Comparison of ENCODE assay signal across 11 mouse cellular contexts in genomic region chr4:86294828-86295251, GRCm38 (mm10).
DNase-seq lines count a peak whose midpoint lies in the region; ATAC-seq lines count a peak whose summit lies in the region.
"Had no signal": no experiment of that assay in that cellular context is flagged by ENCODE, and none has a peak within 500 bp of the region (broad histone marks: within the 10 kb centered on the region; RNA-seq: fewer than 3 reads in every experiment).

No protein-coding gene starts in this region.

- WGBS in hindbrain, embryonic 10.5 days: 52% methylated on average over 2 of the region's 2 CpGs
- WGBS in hindbrain, embryonic 12.5 days: 45% methylated on average over 2 of the region's 2 CpGs
- 25% methylated on average over 2 of the region's 2 CpGs for WGBS in embryonic facial prominence, embryonic 15.5 days
- 33% methylated on average over 2 of the region's 2 CpGs for WGBS in stomach, embryonic 16.5 days

- peak; percentile 18 for DNase-seq in hindbrain, embryonic 10.5 days (ENCODE audit: low spot score)
- DNase-seq in lung, postnatal 10 days: peak; percentile 25
- no peak for DNase-seq in lung, postnatal 14 days
- DNase-seq in testis, postnatal 10 days (ENCODE audit: low spot score): no peak
- DNase-seq in left cerebral cortex, postnatal 14 days (ENCODE audit: low spot score in 2 of 2): no peak
- DNase-seq: layer of hippocampus, postnatal 36 days; thymus, postnatal 36 days had no signal

- H3K9ac ChIP-seq in hindbrain, embryonic 12.5 days: no peak overlapping the region
- H3K9ac ChIP-seq in embryonic facial prominence, embryonic 15.5 days: no peak overlapping the region
- H3K9ac ChIP-seq in stomach, embryonic 16.5 days (ENCODE audit: low read length): no peak overlapping the region

- H3K36me3 ChIP-seq in hindbrain, embryonic 10.5 days: no peaks in the 10 kb centered on the region
- H3K36me3 ChIP-seq in hindbrain, embryonic 12.5 days: no peaks in the 10 kb centered on the region
- no peaks in the 10 kb centered on the region for H3K36me3 ChIP-seq in embryonic facial prominence, embryonic 15.5 days
- H3K36me3 ChIP-seq in stomach, embryonic 16.5 days (ENCODE audit: control insufficient read depth, insufficient read depth, low read length): no peaks in the 10 kb centered on the region

- H3K4me2 ChIP-seq in hindbrain, embryonic 12.5 days (replicated peaks): no peak overlapping the region
- H3K4me2 ChIP-seq in embryonic facial prominence, embryonic 15.5 days (replicated peaks): no peak overlapping the region
- no peak overlapping the region for H3K4me2 ChIP-seq in stomach, embryonic 16.5 days (ENCODE audit: low read depth, low read length)

- peaks cover 9% of the 10 kb centered on the region for H3K4me1 ChIP-seq in hindbrain, embryonic 10.5 days (replicated peaks)
- peaks cover 3% of the 10 kb centered on the region; the same call in 1 of the 2 replicates for H3K4me1 ChIP-seq in hindbrain, embryonic 12.5 days
- peaks cover 15% of the 10 kb centered on the region for H3K4me1 ChIP-seq in embryonic facial prominence, embryonic 15.5 days
- 0 out of 2 replicates have a peak, but pooled peaks cover 6% of the 10 kb centered on the region for H3K4me1 ChIP-seq in stomach, embryonic 16.5 days (ENCODE audit: control insufficient read depth, insufficient read depth, low read length)

- no peak overlapping the region for H3K4me3 ChIP-seq in hindbrain, embryonic 10.5 days
- H3K4me3 ChIP-seq in hindbrain, embryonic 12.5 days: no peak overlapping the region
- no peak overlapping the region for H3K4me3 ChIP-seq in embryonic facial prominence, embryonic 15.5 days (replicated peaks)
- H3K4me3 ChIP-seq in stomach, embryonic 16.5 days (replicated peaks; ENCODE audit: low read length): no peak overlapping the region

- no peaks in the 10 kb centered on the region for H3K27me3 ChIP-seq in hindbrain, embryonic 10.5 days (ENCODE audit: insufficient read depth, poor library complexity, severe bottlenecking)
- no peaks in the 10 kb centered on the region for H3K27me3 ChIP-seq in hindbrain, embryonic 12.5 days
- no peaks in the 10 kb centered on the region for H3K27me3 ChIP-seq in embryonic facial prominence, embryonic 15.5 days
- H3K27me3 ChIP-seq in stomach, embryonic 16.5 days (ENCODE audit: control insufficient read depth, insufficient read depth, low read length): no peaks in the 10 kb centered on the region

- H3K9me3 ChIP-seq in hindbrain, embryonic 10.5 days: no peaks in the 10 kb centered on the region
- H3K9me3 ChIP-seq in hindbrain, embryonic 12.5 days (replicated peaks): 0 out of 2 replicates have a peak, but pooled peaks cover 3% of the 10 kb centered on the region
- H3K9me3 ChIP-seq in embryonic facial prominence, embryonic 15.5 days (replicated peaks): no peaks in the 10 kb centered on the region
- H3K9me3 ChIP-seq in stomach, embryonic 16.5 days (replicated peaks; ENCODE audit: control insufficient read depth, low read length): no peaks in the 10 kb centered on the region

- intact Hi-C loops in left cerebral cortex, postnatal 14 days (cut with DNase I): no loop called here

- no peak for ATAC-seq in hindbrain, embryonic 12.5 days (ENCODE audit: low FRiP score)
- ATAC-seq in embryonic facial prominence, embryonic 15.5 days (ENCODE audit: insufficient number of reproducible peaks, low FRiP score, low TSS enrichment, low read depth): peak; percentile 65; the same call in 1 of the 2 replicates
- ATAC-seq in stomach, embryonic 16.5 days (ENCODE audit: insufficient read depth, low FRiP score): peak; percentile 81
- ATAC-seq: activated CD4-positive, CD25-positive, alpha-beta regulatory T cell, adult 4 months had no signal

- H3K27ac ChIP-seq in hindbrain, embryonic 10.5 days: no peak overlapping the region
- no peak overlapping the region for H3K27ac ChIP-seq in hindbrain, embryonic 12.5 days
- peak overlapping the region; percentile 51 for H3K27ac ChIP-seq in embryonic facial prominence, embryonic 15.5 days (replicated peaks)
- peak overlapping the region; percentile 54 for H3K27ac ChIP-seq in stomach, embryonic 16.5 days (ENCODE audit: low read length)

Comparison
In these comparisons a context has a peak if more than half of its experiments do, and no peak if none do; other contexts are left out.
1. DNase-seq: peak in hindbrain, embryonic 10.5 days (single experiment) and lung, postnatal 10 days (single experiment); none in lung, postnatal 14 days (single experiment), testis, postnatal 10 days (single experiment) and left cerebral cortex, postnatal 14 days (0 of 2).
2. H3K27ac ChIP-seq: peak in embryonic facial prominence, embryonic 15.5 days (single experiment) and stomach, embryonic 16.5 days (single experiment); none in hindbrain, embryonic 10.5 days (single experiment) and hindbrain, embryonic 12.5 days (single experiment).